Mouse (Mus musculus): ENCODE measurements at regions not wholly inside any gene's neighbourhood (a gene's known extent, or its start where the extent isn't known, plus 50 kb on each side); places are given as distances from the start of the nearest gene placed in this dataset.

DNA sequence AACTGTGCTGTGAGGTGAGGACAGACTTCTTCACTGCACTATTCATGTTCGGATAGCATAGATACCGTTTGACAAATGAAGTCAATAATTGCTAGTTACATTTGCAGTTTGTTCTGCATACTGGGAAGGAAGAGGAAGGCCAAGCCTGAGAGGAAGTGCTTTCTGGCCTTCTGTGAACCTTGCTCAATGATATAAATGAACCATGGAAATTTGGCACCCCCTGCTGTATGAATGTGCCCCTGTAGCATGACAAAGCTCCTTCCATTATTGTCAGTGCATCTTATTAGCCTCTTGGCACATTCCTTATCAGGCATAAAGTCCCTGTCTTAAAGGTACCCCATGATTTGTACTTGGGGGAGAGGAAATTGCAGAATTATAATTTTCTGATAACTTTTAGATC lies 758.0 kb downstream of the Adam6a start:
- TF ChIP-seq GATA1 (IDR thresholded peaks at IDR 0.05; ENCODE audit: borderline replicate concordance, low read length) (no peak), FLI1 (IDR thresholded peaks at IDR 0.05; ENCODE audit: low read length) (no peak)

All from megakaryocyte, embryonic 14.5 days (primary cell).